Mouse (Mus musculus): ENCODE measurements around the gene Arhgef6. TPM values are rescaled to one million over a fixed set of nuclear protein-coding genes. Genes with fewer than 3 reads are reported as not detected.

The Arhgef6 gene
- polyA plus RNA-seq, 1 experiment from 2014 or later, result 19.4 TPM

DNA sequence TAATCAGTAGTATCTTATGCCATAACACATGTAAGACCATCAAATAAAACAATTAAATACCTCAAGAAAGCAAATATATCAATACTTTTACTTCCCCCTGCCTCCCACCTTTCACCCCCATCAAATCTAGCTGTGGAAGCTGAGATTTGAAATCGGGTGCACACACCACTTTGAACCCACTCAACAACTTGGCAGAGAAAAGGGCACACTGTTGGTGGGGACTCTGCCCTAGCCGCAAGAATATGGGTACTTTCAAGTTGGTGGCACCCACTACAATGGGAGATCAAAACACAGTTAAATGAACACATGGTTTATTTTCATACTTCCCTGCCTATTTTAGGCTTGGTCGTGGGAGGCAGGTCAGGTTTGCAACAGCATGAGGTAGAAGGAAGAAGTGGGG, 116.6 kb downstream of the Arhgef6 start:
- TF ChIP-seq CTCF (IDR thresholded peaks at IDR 0.05; ENCODE audit: low read depth), result no peak
- Histone ChIP-seq H3K9me3 (ENCODE audit: low read depth, low read length) (no peaks in the 10 kb centered on the region), H3K27ac (ENCODE audit: low read depth) (no peak overlapping the region), H3K36me3 (ENCODE audit: insufficient read depth) (no peaks in the 10 kb centered on the region), H3K9ac (no peak overlapping the region), H3K27me3 (ENCODE audit: insufficient read depth, low read length) (no peaks in the 10 kb centered on the region), H3K4me2 (no peak overlapping the region), H3K4me3 (ENCODE audit: low read depth, low read length) (no peak overlapping the region), H3K4me1 (ENCODE audit: insufficient read depth) (no peaks in the 10 kb centered on the region)
- ATAC-seq (ENCODE audit: insufficient read depth) (no peak), DNase-seq (no peak)
- 68% methylated on average over 3 of the region's 3 CpGs for WGBS

DNA sequence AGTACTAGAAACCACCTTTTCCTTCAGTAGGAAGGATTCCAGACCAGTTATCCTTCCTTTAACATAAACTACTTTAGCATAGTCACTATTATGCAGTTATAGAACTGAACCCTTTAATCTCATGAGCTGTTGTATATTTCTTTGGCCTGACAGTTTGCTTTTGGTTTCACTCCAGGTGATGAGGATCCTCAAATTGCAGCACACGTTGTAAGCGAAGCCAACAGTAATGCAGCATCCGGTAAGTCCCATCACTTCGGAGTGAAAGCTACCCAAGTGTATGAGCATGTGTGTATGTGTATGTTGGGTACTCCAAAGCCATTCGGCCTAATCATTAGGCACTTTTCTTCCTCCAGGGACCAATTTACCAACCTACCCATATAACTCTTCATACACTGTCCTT, 119.0 kb downstream of the Arhgef6 start:
- H3K4me2 ChIP-seq, result no peak overlapping the region
- no peaks in the 10 kb centered on the region for H3K9me3 ChIP-seq (ENCODE audit: low read depth, low read length)
- H3K9ac ChIP-seq, result no peak overlapping the region
- no peaks in the 10 kb centered on the region for H3K36me3 ChIP-seq (ENCODE audit: insufficient read depth)
- DNase-seq (no peak), ATAC-seq (ENCODE audit: insufficient read depth) (no peak)
- no peaks in the 10 kb centered on the region for H3K27me3 ChIP-seq (ENCODE audit: insufficient read depth, low read length)
- H3K4me1 ChIP-seq (ENCODE audit: insufficient read depth), result no peaks in the 10 kb centered on the region
- 88% methylated on average over 5 of the region's 5 CpGs for WGBS
- H3K4me3 ChIP-seq (ENCODE audit: low read depth, low read length), result no peak overlapping the region
- no peak for TF ChIP-seq CTCF (IDR thresholded peaks at IDR 0.05; ENCODE audit: low read depth)
- H3K27ac ChIP-seq (ENCODE audit: low read depth), result no peak overlapping the region

DNA sequence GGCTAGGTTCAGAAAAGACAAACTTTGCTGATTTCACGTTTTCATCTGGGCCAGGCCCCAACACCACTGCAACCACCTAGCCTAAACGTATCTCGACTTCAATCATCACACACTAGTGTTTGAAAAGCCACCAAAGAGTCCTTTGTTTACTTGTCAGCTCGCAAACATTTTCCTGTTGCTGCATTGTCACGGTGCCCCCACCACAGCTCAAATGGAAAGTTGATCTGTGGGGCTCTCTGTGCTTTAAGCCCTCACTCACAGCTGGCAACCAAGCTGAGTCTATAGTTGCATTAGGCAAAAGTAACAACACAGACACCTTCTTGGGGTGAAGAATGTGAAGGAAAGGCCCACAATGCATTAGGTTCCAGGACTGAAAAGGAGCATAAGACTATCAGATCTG, 122.3 kb downstream of the Arhgef6 start:
- Histone ChIP-seq H3K27ac (ENCODE audit: low read depth) (no peak overlapping the region), H3K4me1 (ENCODE audit: insufficient read depth) (no peaks in the 10 kb centered on the region), H3K4me2 (no peak overlapping the region), H3K9me3 (ENCODE audit: low read depth, low read length) (no peaks in the 10 kb centered on the region), H3K9ac (no peak overlapping the region), H3K4me3 (ENCODE audit: low read depth, low read length) (no peak overlapping the region), H3K36me3 (ENCODE audit: insufficient read depth) (no peaks in the 10 kb centered on the region), H3K27me3 (ENCODE audit: insufficient read depth, low read length) (no peaks in the 10 kb centered on the region)
- DNase-seq, result no peak
- ATAC-seq (ENCODE audit: insufficient read depth), result no peak
- TF ChIP-seq CTCF (IDR thresholded peaks at IDR 0.05; ENCODE audit: low read depth), result no peak
- 49% methylated on average over 5 of the region's 5 CpGs for whole genome bisulfite sequencing

DNA sequence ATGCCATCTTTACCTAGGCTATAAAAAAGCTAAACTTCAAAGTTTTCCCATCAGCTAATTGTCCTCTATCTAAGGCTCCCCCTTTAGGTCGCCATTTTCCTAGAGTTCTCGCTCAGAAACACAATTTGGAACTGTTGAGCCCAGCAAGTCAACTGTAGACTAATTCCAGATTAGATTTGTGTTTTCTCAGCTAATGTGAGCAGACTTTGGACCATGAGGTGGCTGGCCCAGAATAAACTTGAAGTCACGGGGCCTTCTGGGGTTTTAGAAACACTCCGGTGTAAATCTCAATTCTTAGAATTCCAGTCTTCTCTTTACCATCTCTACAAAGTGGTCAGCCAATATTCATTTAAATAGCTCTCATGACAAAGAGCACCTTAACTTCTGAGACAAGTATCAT, 123.0 kb downstream of the Arhgef6 start:
- Histone ChIP-seq H3K27me3 (ENCODE audit: insufficient read depth, low read length) (no peaks in the 10 kb centered on the region), H3K4me3 (ENCODE audit: low read depth, low read length) (no peak overlapping the region), H3K27ac (ENCODE audit: low read depth) (no peak overlapping the region), H3K9me3 (ENCODE audit: low read depth, low read length) (no peaks in the 10 kb centered on the region), H3K4me2 (no peak overlapping the region), H3K9ac (no peak overlapping the region), H3K4me1 (ENCODE audit: insufficient read depth) (no peaks in the 10 kb centered on the region), H3K36me3 (ENCODE audit: insufficient read depth) (no peaks in the 10 kb centered on the region)
- ATAC-seq (ENCODE audit: insufficient read depth) (no peak), DNase-seq (no peak)
- WGBS, result 81% methylated on average over 4 of the region's 4 CpGs
- no peak for TF ChIP-seq CTCF (IDR thresholded peaks at IDR 0.05; ENCODE audit: low read depth)

DNA sequence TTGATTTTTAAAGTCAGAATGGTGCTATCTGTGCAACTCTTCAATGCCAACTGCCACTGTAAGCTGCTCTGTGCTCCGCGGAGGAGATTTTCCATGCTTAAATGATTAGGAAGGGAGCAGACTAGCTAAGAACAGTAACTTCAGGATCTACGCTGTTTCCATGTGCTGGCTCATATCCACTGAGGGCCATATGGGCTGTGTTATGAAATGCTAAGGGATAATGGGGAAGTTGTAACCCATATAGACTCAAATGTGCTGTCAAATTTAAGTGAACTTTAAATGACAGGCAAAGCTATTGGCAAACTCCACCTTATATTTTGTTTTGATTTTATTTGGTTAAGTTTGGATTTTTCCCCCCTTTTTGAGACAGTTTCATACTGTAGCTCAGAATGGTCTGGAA, 125.7 kb downstream of the Arhgef6 start:
- H3K4me1 ChIP-seq (ENCODE audit: insufficient read depth), result no peaks in the 10 kb centered on the region
- H3K9ac ChIP-seq, result no peak overlapping the region
- no peak for DNase-seq
- TF ChIP-seq CTCF (IDR thresholded peaks at IDR 0.05; ENCODE audit: low read depth), result no peak
- H3K4me3 ChIP-seq (ENCODE audit: low read depth, low read length), result no peak overlapping the region
- WGBS, result 89% methylated on average over 3 of the region's 3 CpGs
- H3K27ac ChIP-seq (ENCODE audit: low read depth), result no peak overlapping the region
- H3K27me3 ChIP-seq (ENCODE audit: insufficient read depth, low read length), result no peaks in the 10 kb centered on the region
- H3K4me2 ChIP-seq, result no peak overlapping the region
- H3K36me3 ChIP-seq (ENCODE audit: insufficient read depth), result no peaks in the 10 kb centered on the region
- ATAC-seq (ENCODE audit: insufficient read depth), result no peak
- no peaks in the 10 kb centered on the region for H3K9me3 ChIP-seq (ENCODE audit: low read depth, low read length)

DNA sequence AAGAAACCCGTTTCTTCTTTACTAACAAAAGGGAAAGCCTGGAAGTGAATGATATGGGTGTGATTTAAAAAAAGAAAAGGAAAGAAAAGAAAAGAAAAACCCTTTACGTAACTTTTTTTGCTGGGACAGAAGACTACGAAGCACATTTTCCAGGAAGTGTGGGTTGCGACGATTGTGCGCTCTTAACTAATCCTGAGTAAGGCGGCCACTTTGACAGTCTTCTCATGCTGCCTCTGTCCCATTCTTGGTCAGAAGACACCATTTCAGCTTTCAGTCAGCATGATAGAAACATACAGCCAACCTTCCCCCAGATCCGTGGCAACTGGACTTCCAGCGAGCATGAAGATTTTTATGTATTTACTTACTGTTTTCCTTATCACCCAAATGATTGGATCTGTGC, 126.7 kb downstream of the Arhgef6 start, which contains the start of gene Cd40lg:
TSS of gene Cd40lg (plus strand) at position 268 of the 400 bp plus-strand sequence.
- TF ChIP-seq CTCF (IDR thresholded peaks at IDR 0.05; ENCODE audit: low read depth), result no peak
- WGBS, result 80% methylated on average over 9 of the region's 9 CpGs
- H3K4me1 ChIP-seq (ENCODE audit: insufficient read depth), result no peaks in the 10 kb centered on the region
- no peaks in the 10 kb centered on the region for H3K36me3 ChIP-seq (ENCODE audit: insufficient read depth)
- no peak for DNase-seq
- no peak within 1 kb of the TSS for H3K4me2 ChIP-seq
- H3K9me3 ChIP-seq (ENCODE audit: low read depth, low read length), result no peaks in the 10 kb centered on the region
- H3K27ac ChIP-seq (ENCODE audit: low read depth), result no peak within 1 kb of the TSS
- no peak within 1 kb of the TSS for H3K9ac ChIP-seq
- ATAC-seq (ENCODE audit: insufficient read depth), result no peak
- no peaks in the 10 kb centered on the region for H3K27me3 ChIP-seq (ENCODE audit: insufficient read depth, low read length)
- H3K4me3 ChIP-seq (ENCODE audit: low read depth, low read length), result no peak within 1 kb of the TSS

DNA sequence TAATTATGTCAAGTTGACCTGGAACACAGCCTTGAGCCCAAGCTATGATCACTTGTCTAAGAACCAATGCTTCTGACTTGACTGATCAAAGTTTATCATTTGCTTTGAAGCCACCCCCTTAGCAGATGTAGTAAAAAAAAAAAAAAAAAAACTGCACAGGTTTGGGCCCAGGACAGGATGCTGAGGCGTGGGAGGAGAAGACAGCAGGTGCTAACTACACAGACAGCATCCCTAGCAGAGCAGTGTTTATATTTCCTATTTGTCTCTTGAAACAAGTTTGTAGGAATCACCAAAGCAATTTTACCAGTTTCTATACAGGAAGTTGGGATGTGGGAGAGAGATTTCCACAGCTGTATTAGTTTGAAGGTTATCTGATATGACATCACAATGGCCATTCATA, 127.9 kb downstream of the Arhgef6 start:
- TF ChIP-seq CTCF (IDR thresholded peaks at IDR 0.05; ENCODE audit: low read depth), result no peak
- no peak overlapping the region for H3K4me3 ChIP-seq (ENCODE audit: low read depth, low read length)
- ATAC-seq (ENCODE audit: insufficient read depth) (no peak), DNase-seq (no peak)
- no peaks in the 10 kb centered on the region for H3K27me3 ChIP-seq (ENCODE audit: insufficient read depth, low read length)
- H3K36me3 ChIP-seq (ENCODE audit: insufficient read depth), result no peaks in the 10 kb centered on the region
- no peak overlapping the region for H3K9ac ChIP-seq
- H3K4me2 ChIP-seq, result no peak overlapping the region
- no peaks in the 10 kb centered on the region for H3K4me1 ChIP-seq (ENCODE audit: insufficient read depth)
- no peaks in the 10 kb centered on the region for H3K9me3 ChIP-seq (ENCODE audit: low read depth, low read length)
- WGBS, result 76% methylated on average over 1 of the region's 1 CpGs
- no peak overlapping the region for H3K27ac ChIP-seq (ENCODE audit: low read depth)

DNA sequence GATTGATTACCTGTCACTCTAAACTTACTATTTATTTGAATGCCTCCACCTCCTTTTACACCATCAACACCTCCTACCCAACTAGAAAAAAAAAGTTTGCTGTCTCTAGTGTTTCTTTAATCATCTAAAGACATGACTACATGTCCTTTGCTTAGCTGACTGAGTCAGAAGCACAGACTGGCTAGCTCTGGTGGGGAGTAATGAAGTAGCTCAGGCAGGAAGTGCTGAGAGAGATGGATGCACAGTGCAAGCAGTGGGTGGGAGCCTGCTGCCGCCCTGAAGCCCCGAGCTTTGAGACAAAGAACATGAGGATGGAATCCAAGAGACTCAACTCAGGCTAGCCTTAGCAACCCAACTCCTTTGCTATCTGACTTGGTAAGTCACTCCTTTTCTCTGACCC, 138.1 kb downstream of the Arhgef6 start:
- Histone ChIP-seq H3K4me3 (ENCODE audit: low read depth, low read length) (no peak overlapping the region), H3K27ac (ENCODE audit: low read depth) (no peak overlapping the region), H3K4me2 (no peak overlapping the region), H3K9ac (no peak overlapping the region), H3K36me3 (ENCODE audit: insufficient read depth) (no peaks in the 10 kb centered on the region), H3K27me3 (ENCODE audit: insufficient read depth, low read length) (no peaks in the 10 kb centered on the region), H3K4me1 (ENCODE audit: insufficient read depth) (no peaks in the 10 kb centered on the region), H3K9me3 (ENCODE audit: low read depth, low read length) (no peaks in the 10 kb centered on the region)
- TF ChIP-seq CTCF (IDR thresholded peaks at IDR 0.05; ENCODE audit: low read depth), result no peak
- WGBS, result 58% methylated on average over 2 of the region's 2 CpGs
- no peak for ATAC-seq (ENCODE audit: insufficient read depth)
- DNase-seq, result no peak
